Comparison of ENCODE assay signal across 8 mouse cellular contexts in genomic region chr19:41973891-41974794, GRCm38 (mm10). TPM values are rescaled to one million over a fixed set of nuclear protein-coding genes. Genes with fewer than 3 reads are reported as not detected.
DNase-seq lines count a peak whose midpoint lies in the region; ATAC-seq and TF ChIP-seq lines count a peak whose summit lies in the region.

No protein-coding gene starts in this region.

- H3K9me3 ChIP-seq in kidney, postnatal 0 days (replicated peaks; ENCODE audit: low read length), result no peaks in the 10 kb centered on the region
- H3K9me3 ChIP-seq in forebrain, embryonic 16.5 days (ENCODE audit: control insufficient read depth, low read length), result no peaks in the 10 kb centered on the region
- H3K9me3 ChIP-seq in limb, embryonic 15.5 days, result no peaks in the 10 kb centered on the region

- no peaks in the 10 kb centered on the region for H3K4me1 ChIP-seq in kidney, postnatal 0 days (replicated peaks; ENCODE audit: insufficient read depth, low read length)
- H3K4me1 ChIP-seq in forebrain, embryonic 16.5 days (replicated peaks; ENCODE audit: control insufficient read depth, insufficient read depth, low read length), result peaks cover 11% of the 10 kb centered on the region
- peaks cover 23% of the 10 kb centered on the region for H3K4me1 ChIP-seq in limb, embryonic 15.5 days

- ATAC-seq in kidney, postnatal 0 days (replicated peaks; ENCODE audit: low FRiP score, low read depth), result no peak
- ATAC-seq in forebrain, embryonic 16.5 days, result peak; percentile 47
- no peak for ATAC-seq in limb, embryonic 15.5 days (ENCODE audit: insufficient number of reproducible peaks, low FRiP score, low TSS enrichment, low read depth)

- DNase-seq in kidney, postnatal 0 days (ENCODE audit: low spot score), result no peak
- no peak for DNase-seq in kidney, postnatal 36 days
- DNase-seq in R1 (ENCODE audit: low read depth, low spot score), result peak; percentile 53
- no peak for DNase-seq in spleen, postnatal 14 days (ENCODE audit: low spot score in 2 of 2)
- DNase-seq in spleen, postnatal 10 days (ENCODE audit: low spot score in 2 of 2), result no peak
- no peak for DNase-seq in heart, postnatal 25 days (ENCODE audit: low spot score)

- 0 out of 2 replicates have a peak, but pooled peaks cover 3% of the 10 kb centered on the region for H3K36me3 ChIP-seq in kidney, postnatal 0 days (ENCODE audit: insufficient read depth, low read length)
- 0 out of 2 replicates have a peak, but pooled peaks cover 2% of the 10 kb centered on the region for H3K36me3 ChIP-seq in forebrain, embryonic 16.5 days (ENCODE audit: control insufficient read depth, insufficient read depth)
- peaks cover 5% of the 10 kb centered on the region; the same call in 1 of the 2 replicates for H3K36me3 ChIP-seq in limb, embryonic 15.5 days

- H3K27me3 ChIP-seq in kidney, postnatal 0 days (ENCODE audit: insufficient read depth, low read length), result no peaks in the 10 kb centered on the region
- no peaks in the 10 kb centered on the region for H3K27me3 ChIP-seq in forebrain, embryonic 16.5 days (replicated peaks; ENCODE audit: control insufficient read depth, insufficient read depth, low read length)
- H3K27me3 ChIP-seq in limb, embryonic 15.5 days, result no peaks in the 10 kb centered on the region

- intact Hi-C loops in heart, postnatal 25 days (cut with DNase I), result no loop called here

- no peak overlapping the region for H3K4me3 ChIP-seq in kidney, postnatal 0 days (replicated peaks; ENCODE audit: low read depth, low read length)
- H3K4me3 ChIP-seq in forebrain, embryonic 16.5 days (replicated peaks; ENCODE audit: low read length), result no peak overlapping the region
- no peak overlapping the region for H3K4me3 ChIP-seq in limb, embryonic 15.5 days

- WGBS in kidney, postnatal 0 days, result 57% methylated on average over 13 of the region's 13 CpGs
- WGBS in forebrain, embryonic 16.5 days, result 44% methylated on average over 13 of the region's 13 CpGs
- WGBS in limb, embryonic 15.5 days, result 56% methylated on average over 13 of the region's 13 CpGs

- no peak overlapping the region; the same call in 1 of the 2 replicates for H3K9ac ChIP-seq in kidney, postnatal 0 days (ENCODE audit: low read depth, low read length)
- H3K9ac ChIP-seq in forebrain, embryonic 16.5 days (replicated peaks; ENCODE audit: low read depth, low read length), result no peak overlapping the region
- H3K9ac ChIP-seq in limb, embryonic 15.5 days, result no peak overlapping the region

- TF ChIP-seq CTCF in kidney, postnatal 0 days (IDR thresholded peaks at IDR 0.05; ENCODE audit: low read depth), result no peak

- H3K4me2 ChIP-seq in kidney, postnatal 0 days (ENCODE audit: low read length), result no peak overlapping the region
- H3K4me2 ChIP-seq in forebrain, embryonic 16.5 days (ENCODE audit: low read length), result no peak overlapping the region
- H3K4me2 ChIP-seq in limb, embryonic 15.5 days, result no peak overlapping the region

- 0 out of 2 replicates have a peak overlapping the region, but pooled peaks have one; percentile 38 for H3K27ac ChIP-seq in kidney, postnatal 0 days
- peak overlapping the region; percentile 18; the same call in 1 of the 2 replicates for H3K27ac ChIP-seq in forebrain, embryonic 16.5 days (ENCODE audit: low read length)
- peak overlapping the region; percentile 43; the same call in 1 of the 2 replicates for H3K27ac ChIP-seq in limb, embryonic 15.5 days

RNA-seq across cellular contexts. Expression of gene Mms19, which starts 6.8 kb away (rescaled TPM):
- polyA plus RNA-seq in kidney, postnatal 0 days (2015; fragmentation: Nextera tagmentation; extraction: Ambion mirVana), result 23.3 and 26.1 TPM in 2 replicates
- polyA plus RNA-seq in forebrain, embryonic 16.5 days (2015; fragmentation: Nextera tagmentation; extraction: Ambion mirVana), result 35.0 and 39.4 TPM in 2 replicates
- 28.5 and 29.1 TPM in 2 replicates for polyA plus RNA-seq in limb, embryonic 15.5 days (2015; fragmentation: Nextera tagmentation; extraction: Ambion mirVana)
- 10 to 100 TPM; 13.2 to 17.2 TPM for total RNA-seq in heart, postnatal 25 days (2021)

RNA-seq across cellular contexts. Expression of gene Ubtd1, which starts 7.4 kb away (rescaled TPM):
- polyA plus RNA-seq in kidney, postnatal 0 days (2015; fragmentation: Nextera tagmentation; extraction: Ambion mirVana), result 31.8 and 36.6 TPM in 2 replicates
- 8.0 and 8.7 TPM in 2 replicates for polyA plus RNA-seq in forebrain, embryonic 16.5 days (2015; fragmentation: Nextera tagmentation; extraction: Ambion mirVana)
- 28.1 and 30.8 TPM in 2 replicates for polyA plus RNA-seq in limb, embryonic 15.5 days (2015; fragmentation: Nextera tagmentation; extraction: Ambion mirVana)
- 10 to 100 TPM; 22.3 to 23.8 TPM for total RNA-seq in heart, postnatal 25 days (2021)

RNA-seq across cellular contexts. Expression of gene Zdhhc16, which starts 40.9 kb away (rescaled TPM):
- polyA plus RNA-seq in kidney, postnatal 0 days (2015; fragmentation: Nextera tagmentation; extraction: Ambion mirVana), result 70.0 and 73.4 TPM in 2 replicates
- 90.2 and 99.3 TPM in 2 replicates for polyA plus RNA-seq in forebrain, embryonic 16.5 days (2015; fragmentation: Nextera tagmentation; extraction: Ambion mirVana)
- polyA plus RNA-seq in limb, embryonic 15.5 days (2015; fragmentation: Nextera tagmentation; extraction: Ambion mirVana), result 85.7 and 91.7 TPM in 2 replicates
- 10 to 100 TPM; 17.1 to 17.6 TPM for total RNA-seq in heart, postnatal 25 days (2021)

RNA-seq across cellular contexts. Expression of gene Exosc1, which starts 40.9 kb away (rescaled TPM):
- 69.3 and 70.2 TPM in 2 replicates for polyA plus RNA-seq in kidney, postnatal 0 days (2015; fragmentation: Nextera tagmentation; extraction: Ambion mirVana)
- polyA plus RNA-seq in forebrain, embryonic 16.5 days (2015; fragmentation: Nextera tagmentation; extraction: Ambion mirVana), result 71.0 and 72.3 TPM in 2 replicates
- polyA plus RNA-seq in limb, embryonic 15.5 days (2015; fragmentation: Nextera tagmentation; extraction: Ambion mirVana), result 70.4 and 70.7 TPM in 2 replicates
- 10 to 100 TPM; 10.8 to 12.4 TPM for total RNA-seq in heart, postnatal 25 days (2021)
